Mouse (Mus musculus) cerebral cortex, adult 2 months (tissue): ENCODE results near the gene Vsx1.

ENCODE experiments used
- WGBS: fragments of 180-500 bp; shearing (Covaris S2); methylation state at CpG from one replicate; pipeline ENCODE4 v1.1.7; 2018; 5-methylcytosine and 5-hydroxymethylcytosine counted together

The Vsx1 gene

DNA sequence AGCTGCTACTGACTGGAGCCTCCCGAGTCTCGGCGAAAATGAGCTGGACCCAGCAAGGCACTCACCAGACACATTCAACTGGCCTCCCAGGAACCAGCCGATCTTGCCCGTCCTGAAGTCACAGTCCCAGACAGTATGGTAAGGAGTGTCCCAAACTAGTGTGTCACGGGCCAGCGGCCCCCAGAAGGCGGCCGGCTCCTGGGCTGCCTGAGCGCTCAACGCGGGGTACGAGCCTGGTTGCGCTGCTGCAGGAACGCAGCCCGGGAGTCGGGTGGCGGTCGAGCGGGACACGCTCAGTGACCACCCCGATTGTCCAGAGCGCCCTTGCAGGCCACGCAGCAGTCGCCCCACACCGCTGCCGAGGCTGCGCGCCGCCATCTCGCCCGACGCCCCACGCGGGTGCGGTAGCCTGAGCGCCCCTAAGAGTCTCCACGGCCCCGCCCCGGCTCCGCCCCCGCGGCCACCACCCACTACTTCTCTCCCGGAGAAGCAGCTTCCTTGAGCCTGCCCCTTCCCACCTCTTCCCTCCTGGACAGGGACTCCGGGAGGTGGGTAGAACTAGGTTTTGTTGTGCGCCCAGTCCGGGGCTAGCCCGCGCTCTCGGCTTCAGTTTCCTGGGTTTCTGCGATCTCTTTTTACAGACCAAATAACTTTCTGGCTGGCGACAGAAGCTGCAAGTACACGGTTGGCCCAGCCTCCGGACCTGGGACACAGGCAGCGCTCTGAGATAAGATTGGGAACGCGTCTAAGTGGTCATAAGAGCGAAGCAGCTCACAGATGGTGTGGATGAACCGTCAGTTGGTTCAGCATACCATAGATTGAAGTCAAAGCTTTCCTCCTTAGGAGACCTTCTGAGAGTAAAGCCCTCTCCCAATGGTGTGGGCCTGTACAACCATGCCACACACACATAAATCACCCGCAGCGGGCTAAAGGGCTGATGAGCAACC lies 21.1 kb downstream of the Vsx1 start, which contains the start of gene Acss1:
Gene Acss1, minus strand, starts transcription at position 681 of the 947 bp plus-strand sequence.
- WGBS, result 6% methylated on average over 59 of the region's 61 CpGs

DNA sequence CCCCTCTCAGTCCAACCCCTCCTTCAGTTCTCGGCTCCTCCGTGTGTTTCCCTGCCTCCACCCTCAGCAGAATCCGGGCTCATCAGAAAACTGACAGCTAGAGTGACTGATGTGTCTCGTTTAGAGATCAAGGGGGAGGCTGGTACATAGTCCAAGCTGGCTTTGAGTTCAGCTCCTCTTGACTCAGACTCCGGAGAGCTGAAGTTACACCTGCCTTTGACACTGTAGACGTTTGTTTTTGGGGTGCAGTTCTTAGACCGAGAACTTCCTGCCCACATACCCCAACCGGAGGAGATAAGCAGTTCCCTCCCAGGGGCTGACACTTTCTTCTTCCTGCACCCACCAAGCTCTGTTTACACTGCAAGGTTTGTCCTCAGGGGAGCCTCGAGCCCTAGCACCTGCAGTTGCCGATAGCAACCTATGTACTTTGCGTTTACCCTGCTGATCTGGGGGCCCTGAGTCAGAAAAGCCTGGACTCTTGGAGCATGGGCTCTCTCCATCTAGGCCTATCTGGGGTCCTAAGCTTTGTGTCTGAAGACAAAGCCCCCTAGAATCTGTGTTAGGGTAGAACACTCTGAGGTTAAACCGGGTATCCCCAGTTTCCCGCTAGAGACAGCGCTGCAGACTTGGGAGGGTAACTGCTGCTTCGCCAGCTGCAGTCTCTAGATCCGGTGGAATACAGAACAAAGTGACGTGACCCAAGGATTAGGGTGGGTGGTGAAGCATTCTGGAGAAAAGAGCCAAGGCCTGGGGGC lies 21.9 kb downstream of the Vsx1 start:
- WGBS, result 6% methylated on average over 17 of the region's 17 CpGs

DNA sequence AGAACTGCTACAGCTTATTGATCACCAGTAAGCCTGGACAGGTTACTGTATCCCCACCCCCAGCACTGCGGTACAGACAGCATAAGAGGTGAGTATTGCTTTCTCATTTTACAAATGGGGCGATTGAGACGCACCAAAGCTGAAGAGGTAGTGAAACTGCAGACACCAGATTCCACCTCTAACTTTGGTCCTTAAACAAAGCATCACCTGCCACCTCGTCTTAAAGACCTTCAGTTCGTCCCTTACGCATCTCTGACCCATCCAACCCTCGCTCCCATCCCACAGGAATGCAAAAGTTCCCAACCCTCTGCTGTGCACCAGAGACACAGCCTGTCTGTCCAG lies 22.5 kb downstream of the Vsx1 start:
- 50% methylated on average over 7 of the region's 7 CpGs for WGBS

DNA sequence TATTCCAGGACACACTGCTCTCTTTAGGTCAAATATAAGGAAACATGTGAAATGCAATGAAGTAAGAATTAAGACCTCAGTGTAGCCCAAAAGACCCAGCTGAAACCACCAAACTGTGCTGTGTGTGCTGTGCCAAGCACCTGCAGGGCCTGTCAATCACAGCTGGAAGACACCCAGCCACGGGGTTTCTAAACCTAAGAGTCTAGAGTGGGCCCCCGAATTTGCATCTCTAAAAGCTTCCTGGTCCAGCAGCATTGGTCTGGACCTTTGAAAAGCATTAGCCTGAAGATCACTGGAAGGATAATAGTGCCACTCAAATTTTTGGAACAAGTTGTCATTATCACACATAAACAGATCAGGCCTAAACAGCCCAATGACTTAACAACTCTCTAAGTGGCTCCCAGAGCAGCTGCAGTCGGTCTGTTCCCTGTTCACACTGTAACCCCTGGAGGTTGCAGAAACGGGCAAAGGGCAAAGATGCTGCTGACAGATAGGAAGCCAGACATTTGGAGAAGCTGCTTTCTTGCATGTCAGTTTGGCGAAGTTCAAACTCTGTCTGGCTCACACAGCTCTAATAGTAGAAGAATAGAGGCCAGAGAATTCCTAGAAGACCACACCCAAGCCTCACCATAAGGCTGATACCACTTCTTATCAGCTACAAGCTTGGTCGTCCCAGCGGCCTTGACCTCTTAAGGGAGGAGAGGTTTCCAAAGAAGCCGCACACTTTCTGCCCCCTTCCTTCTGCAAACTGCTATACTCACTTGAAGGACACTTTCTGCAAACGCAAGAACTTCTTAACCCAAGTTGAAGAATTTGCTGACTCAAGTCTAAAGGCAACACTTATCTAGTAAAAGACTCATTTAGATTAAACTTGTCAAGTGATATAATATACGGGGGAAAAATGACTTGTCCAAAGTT lies 23.4 kb downstream of the Vsx1 start:
- WGBS, result 70% methylated on average over 10 of the region's 10 CpGs

DNA sequence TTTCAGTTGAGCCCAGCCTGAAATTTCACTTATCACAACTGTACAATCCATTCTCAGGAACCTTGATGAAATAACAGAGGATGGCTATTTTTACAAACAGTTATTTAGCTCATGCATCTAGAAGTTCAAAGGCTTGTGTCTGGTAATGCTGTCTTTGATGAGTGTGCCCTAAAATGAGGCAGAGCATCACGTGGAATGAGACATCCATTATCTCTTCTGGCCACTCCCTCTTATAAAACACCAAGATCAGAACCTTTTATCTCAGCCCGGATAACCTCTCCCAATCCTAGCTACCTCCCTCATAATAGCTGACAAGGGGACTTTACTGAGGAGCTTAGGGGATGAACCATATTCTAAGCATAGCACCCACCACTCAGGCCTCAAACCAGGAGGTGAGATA lies 24.2 kb downstream of the Vsx1 start:
- 72% methylated on average over 2 of the region's 2 CpGs for WGBS

DNA sequence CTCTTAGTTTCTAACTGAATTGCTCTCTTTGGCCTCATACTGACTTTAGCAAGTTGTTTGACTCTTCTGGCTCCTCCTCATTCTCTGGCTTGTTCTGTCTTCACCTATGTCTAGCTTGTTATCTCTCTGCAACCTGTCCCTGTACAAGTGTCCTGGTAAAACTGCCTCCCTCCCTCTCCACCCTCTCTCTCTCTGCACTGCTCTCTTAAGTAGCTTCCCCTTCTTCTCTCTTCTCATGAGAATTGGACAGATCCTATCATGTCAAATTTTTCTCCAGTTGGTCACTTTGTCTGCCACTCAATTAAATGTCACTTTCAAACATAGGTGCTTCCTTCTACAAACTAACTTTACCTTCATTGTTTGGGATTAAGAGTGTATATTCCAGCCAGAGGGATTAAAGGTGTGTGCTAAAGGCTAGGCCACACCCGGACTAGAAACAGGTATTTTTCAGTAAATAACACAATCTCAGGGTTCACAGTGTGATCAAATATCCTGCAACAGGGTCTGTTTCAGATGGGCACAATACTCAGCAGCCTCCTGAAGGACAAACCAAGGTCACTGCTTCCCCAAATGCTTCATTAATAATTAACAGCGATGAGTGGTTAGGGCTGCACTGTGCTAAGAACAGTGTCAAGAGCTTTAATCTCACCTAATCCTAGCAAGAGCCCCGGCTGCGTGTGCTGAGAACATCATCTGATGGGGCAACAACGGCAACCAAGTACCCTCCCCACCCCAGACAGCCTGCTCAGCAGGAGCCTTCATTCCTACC lies 24.8 kb downstream of the Vsx1 start:
- 83% methylated on average over 5 of the region's 5 CpGs for WGBS

DNA sequence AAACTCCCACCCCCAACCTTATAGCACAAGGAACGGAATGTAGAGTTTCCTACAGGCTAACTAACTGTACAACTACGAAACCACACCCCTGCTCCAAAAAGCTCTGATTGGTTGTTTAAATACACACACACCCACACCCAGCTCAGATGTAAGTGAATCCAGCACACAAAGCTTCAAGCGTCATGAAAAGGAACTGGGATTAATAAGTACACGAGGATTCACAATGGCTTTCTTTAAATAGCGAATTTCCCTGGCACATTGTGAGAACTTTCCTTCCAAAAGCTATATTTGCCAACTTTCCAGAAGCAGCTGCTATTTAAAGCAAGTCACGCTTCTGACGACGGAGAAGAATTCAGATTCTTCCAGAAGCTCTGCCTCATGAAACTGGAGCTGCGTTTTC lies 25.9 kb downstream of the Vsx1 start:
- WGBS, result 14% methylated on average over 9 of the region's 9 CpGs

DNA sequence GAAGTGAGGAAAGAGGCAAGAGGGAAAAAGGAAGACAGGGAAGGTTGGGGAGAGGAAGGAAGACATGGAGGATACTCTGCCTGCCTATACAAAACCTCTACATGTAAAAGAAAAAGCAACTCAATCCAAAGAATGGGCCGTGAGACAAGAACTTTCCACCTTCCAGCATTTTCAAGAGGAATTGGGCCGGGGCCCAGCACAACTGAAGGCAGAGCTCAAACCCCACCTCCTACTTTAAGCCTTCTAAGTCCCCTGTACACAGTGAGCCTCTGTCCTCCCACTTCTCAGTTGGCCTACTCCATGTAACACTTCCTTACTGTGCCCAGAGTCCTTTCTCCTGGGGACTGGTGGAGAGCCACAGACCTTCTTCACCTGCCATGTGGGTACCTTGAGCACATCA lies 27.2 kb downstream of the Vsx1 start:
- WGBS, result 43% methylated on average over 2 of the region's 2 CpGs

DNA sequence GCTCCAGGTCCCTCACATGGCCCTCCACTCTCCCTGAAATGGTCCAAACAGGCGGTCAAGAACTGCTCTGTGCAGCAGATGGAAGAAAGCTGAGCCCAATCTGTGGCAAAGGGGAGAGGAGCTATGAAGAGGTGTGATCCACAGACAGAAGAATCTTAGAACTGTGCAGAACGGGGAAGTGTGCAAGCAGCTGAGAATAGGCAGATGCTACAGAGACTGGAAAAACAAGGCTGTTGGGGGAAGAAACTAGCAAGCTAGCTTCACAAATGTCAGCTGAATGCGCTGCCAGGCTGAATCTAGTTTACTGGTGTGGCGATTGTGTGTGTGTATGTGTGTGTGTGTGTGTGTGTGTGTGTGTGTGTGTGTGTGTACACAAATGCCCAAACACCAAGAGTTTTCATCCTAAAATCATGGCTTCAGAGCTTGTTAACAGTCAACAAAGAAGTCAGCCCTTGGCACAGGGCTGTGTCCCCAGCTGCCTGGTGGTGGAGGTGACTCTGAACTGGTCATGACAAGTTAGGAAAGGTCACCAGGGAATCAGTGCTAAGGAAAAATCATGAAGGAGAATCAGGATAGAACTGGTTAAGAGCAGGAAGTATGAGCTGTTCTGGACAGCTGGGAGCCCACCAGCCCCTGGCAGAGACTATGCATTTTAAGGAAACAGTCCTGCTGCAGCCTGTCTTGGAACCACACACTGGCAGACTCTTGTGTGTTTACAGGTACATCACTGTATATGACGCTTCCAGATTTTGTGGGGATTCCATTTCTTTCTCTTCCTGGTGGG lies 28.3 kb downstream of the Vsx1 start:
- whole genome bisulfite sequencing, result 31% methylated on average over 5 of the region's 5 CpGs

DNA sequence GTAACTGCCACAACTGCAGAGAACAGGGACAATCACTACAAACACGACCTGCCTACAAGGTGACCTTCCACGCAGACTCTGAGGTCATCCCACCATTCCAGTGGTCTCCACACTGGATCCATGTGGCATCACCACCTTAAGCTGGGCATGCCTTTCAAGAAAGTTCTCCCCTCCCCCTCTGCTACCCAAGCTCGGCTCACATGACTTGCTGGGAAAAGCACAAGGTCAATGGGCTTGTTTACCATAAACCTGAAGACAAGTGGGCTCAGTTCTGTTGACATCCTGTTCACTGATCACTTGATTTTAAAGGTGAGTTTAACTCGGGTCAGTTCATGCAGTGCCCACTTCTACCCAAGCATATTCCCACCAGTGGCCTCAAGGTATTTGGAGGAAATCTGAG lies 29.1 kb downstream of the Vsx1 start:
- 73% methylated on average over 4 of the region's 4 CpGs for WGBS

DNA sequence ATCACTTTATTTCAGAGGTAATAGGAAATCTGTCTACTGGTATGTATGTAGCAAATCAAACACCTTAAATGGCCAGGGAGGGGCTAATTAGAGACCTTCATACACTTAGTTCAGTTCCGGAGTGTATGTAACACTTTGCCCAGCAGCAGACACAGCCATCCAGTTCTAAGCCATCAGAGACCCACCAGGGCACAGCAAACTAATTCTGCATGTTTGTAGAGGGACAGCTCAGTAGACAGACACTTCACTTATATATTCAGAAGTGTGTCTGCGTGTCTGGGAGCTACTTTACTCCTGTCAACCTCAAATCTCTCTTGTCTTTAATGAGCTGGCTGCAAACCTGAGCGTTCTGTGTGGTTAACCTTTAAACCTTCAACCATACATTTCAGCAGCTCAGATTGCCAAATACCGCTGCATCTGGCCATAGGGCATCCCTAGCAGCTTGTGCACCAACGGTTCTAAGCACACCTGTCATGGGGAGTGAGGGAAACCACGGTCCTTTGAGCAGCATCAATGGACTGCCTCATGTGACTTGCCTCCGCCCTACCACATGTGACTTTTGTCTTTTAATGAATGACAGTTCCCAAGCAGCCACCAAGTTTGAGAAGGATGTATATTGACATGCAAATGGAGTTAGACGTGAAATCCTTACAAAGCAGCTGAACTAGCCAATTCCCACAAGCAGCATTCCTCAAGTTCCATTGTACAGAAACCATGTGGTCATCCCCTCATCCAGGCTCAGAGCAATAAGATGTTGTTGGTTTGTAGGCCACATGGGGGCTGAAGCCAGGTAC lies 32.0 kb downstream of the Vsx1 start:
- 64% methylated on average over 8 of the region's 8 CpGs for WGBS

DNA sequence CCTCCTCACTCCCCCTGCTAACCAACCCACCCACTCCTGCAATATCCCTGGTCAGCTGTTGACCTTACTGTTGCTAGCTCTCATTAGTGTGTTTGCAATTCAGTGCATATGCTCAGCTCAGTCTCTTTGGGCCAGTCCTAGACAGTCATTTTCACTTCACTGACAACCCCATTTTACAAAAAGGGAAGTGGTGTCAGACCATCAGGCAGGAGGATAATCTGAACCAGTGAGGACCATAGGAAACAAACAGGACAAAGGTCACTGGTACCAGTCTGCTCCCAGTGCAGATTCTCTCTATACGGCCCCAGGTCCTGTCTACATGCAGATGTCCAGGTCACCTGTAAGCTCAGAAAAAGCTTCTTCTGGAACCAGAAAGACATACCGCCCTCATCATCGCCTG lies 33.0 kb downstream of the Vsx1 start:
- 96% methylated on average over 3 of the region's 3 CpGs for WGBS

DNA sequence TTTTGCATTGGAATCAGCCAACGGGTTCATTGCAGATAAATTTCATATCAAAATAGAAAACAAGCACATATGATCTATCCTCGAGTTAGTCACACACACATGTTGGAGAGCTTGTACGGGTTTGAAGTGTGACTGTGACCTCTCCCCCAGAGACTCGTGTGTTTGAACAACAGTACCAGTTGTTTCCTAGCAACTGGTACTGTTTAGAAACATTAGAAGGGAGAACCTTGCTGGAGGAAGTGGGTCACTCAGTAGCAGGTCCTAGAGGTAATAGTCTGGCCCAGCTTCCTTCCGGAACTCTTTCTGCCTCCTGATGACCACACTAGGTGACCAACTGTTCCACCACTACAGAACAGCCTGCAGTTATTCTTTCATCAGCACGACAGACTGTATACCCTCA lies 33.9 kb downstream of the Vsx1 start:
- 76% methylated on average over 6 of the region's 6 CpGs for WGBS

DNA sequence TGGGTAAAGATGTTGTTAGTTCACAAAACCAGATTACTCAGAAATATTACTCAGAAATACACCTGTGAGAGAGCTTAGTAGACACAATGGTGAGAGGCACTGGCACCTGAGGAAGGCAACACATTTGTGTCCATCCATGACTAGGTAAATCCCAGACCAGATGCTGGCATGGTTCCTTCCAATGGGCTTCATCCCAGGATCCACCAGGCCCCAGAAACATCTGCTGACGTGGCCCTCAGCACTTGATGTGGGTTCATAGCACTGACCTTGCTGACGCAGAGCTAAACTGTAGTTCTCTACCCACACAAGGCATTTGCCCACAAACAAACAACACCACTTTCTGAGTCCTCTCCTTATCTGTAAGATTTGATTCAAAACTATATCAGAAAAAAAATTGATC lies 34.3 kb downstream of the Vsx1 start:
- WGBS, result 93% methylated on average over 2 of the region's 2 CpGs

DNA sequence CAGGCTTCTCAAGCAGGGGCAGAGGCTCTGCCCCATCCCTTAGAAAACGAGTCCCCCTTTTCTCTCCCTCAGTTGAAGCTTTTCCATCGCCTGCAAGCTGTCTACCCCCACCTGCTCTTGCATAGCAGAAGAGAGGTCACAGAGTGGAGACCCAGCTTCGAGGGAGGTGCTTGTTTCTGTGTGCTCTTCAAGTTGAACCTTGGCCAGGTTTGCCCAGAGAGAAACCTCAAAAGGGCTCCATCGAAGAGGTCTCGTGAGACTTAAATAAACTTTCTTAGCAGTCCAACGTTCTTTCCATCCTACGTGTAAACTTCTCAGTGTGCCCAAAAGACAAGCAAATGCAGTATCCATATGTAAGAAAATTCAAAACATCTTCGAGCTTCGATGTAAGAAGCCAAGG lies 37.8 kb downstream of the Vsx1 start:
- 64% methylated on average over 9 of the region's 9 CpGs for WGBS

DNA sequence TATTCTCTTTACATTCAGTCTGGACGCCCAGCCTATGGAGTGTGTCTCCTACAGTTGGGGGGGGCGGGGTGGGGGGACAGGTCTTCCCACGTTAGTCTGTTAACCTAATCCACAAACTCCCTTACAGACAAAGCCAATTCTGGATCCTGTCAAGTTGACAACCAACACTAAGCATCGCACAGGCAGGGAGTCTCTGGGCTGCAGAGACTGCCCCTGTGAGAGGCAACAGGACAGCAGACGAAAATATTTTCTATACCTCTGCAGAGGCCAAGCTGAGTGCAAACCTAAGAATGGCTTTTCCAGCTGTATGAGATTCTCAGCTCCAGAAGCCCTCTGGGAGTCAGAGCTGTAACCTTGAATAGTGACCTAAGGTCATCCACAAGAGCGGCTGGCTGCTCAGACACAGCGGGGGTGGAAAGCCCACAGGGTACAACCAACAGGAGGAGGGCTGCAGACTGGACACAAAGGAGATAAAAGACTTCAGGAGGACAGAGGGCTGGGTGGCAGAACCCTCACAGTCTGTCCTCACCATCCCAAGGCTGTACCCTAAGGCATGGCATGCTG lies 38.6 kb downstream of the Vsx1 start:
- WGBS, result 64% methylated on average over 7 of the region's 7 CpGs

DNA sequence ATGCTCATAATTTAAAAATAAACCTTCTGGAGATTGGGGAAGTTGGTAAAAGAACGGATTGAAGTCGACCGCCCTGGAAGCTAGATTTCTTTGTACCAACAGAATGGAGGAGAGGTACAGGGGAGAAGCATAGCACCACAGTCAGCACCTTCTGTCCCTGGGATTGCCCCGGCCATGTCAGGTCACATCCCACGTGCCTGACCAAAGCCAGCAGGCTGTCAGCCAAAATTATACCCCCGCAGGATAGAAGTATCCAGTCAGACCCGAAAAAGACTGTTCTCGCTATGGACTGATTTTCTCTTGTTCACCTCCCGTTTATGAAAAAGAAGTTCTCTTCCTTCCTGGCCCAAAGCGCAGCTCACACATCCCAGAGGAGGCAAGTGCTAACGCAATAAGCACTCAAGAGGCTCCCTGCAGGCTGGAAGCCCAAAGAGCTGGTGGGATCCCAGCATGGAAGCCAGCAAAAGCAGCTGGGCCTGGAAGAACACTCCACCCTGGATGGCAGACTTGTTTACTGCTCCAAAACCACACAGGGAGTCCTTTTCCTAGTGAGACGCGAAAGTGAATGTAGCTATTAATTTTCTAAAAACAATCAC lies 40.8 kb downstream of the Vsx1 start:
- 47% methylated on average over 13 of the region's 13 CpGs for WGBS

DNA sequence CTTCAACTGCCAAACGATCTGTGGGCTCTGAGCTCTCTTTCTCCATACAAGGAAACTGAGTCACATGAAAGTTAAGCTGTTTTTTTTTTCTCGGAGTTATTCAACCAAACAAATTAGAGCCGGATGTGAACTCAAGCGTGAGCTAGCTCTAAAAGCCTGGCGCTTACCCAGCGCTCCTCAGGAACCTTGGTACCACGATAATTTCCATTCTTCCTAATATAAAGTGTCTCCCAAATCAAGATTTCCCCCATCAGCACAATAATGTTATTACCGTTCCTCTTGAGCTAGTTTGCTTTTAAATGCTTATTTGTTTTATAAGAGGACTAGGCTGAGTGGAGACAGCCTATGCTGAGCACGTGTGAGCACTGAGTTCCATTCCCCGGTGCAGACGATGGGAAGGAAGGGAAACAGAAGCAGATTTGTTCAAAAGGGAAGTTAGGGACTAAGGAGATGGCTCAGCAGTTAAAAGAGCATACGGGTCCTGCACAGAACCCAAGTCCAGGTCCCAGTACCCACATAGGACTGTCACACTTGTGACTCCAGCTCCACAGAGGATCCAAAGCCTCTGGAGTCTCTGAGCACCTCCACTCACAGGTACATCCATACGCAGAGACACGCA lies 41.4 kb downstream of the Vsx1 start:
- 53% methylated on average over 14 of the region's 14 CpGs for WGBS
